Mouse (Mus musculus) bone marrow, adult 2 months (tissue): ENCODE data around the gene Tssk6.

Source experiments
- CTCF ChIP-seq: fragments of 200-500 bp; IDR thresholded peaks from 2 replicates; pipeline ENCODE4 v1.5.1; 2011; ENCODE audit warnings: low read length, control low read depth; ENCODE audit not compliant: control insufficient read depth, insufficient read depth
- POLR2A ChIP-seq: fragments of 200-500 bp; IDR thresholded peaks from 2 replicates; pipeline ENCODE4 v1.6.1; 2011; ENCODE audit warnings: low read depth, mild to moderate bottlenecking, control low read depth, low read length, borderline replicate concordance; ENCODE audit not compliant: control insufficient read depth

- TF ChIP-seq POLR2A, result no peak
- TF ChIP-seq CTCF, result no peak
Measured at GRCm38 (mm10) chr8:69870003-69870765, 31.8 kb upstream of the Tssk6 start.
